Mouse (Mus musculus): ENCODE data around the gene Eras.
"Not testable (repeated sequence)": the region's sequence is repeated elsewhere in the genome, so short reads cannot be mapped to it uniquely, and the experiment has no call there.

Eras gene

GRCm38 (mm10) chrX:7910473-7910872, 17.9 kb downstream of the Eras start:
- no peak for DNase-seq (ENCODE audit: low spot score in 2 of 2)

GRCm38 (mm10) chrX:7909242-7909641, 19.2 kb downstream of the Eras start, which contains the start of gene Gm10490:
TSS of gene Gm10490 (plus strand) at chrX:7909542.
- not testable (repeated sequence) for DNase-seq (ENCODE audit: low spot score in 2 of 2)

GRCm38 (mm10) chrX:7907735-7908134, 20.7 kb downstream of the Eras start, which contains the start of gene Gm10491:
TSS of gene Gm10491 (minus strand) at chrX:7907835.
- DNase-seq (ENCODE audit: low spot score in 2 of 2), result no peak

GRCm38 (mm10) chrX:7904441-7904840, 24.0 kb downstream of the Eras start:
- DNase-seq (ENCODE audit: low spot score in 2 of 2), result no peak

DNA sequence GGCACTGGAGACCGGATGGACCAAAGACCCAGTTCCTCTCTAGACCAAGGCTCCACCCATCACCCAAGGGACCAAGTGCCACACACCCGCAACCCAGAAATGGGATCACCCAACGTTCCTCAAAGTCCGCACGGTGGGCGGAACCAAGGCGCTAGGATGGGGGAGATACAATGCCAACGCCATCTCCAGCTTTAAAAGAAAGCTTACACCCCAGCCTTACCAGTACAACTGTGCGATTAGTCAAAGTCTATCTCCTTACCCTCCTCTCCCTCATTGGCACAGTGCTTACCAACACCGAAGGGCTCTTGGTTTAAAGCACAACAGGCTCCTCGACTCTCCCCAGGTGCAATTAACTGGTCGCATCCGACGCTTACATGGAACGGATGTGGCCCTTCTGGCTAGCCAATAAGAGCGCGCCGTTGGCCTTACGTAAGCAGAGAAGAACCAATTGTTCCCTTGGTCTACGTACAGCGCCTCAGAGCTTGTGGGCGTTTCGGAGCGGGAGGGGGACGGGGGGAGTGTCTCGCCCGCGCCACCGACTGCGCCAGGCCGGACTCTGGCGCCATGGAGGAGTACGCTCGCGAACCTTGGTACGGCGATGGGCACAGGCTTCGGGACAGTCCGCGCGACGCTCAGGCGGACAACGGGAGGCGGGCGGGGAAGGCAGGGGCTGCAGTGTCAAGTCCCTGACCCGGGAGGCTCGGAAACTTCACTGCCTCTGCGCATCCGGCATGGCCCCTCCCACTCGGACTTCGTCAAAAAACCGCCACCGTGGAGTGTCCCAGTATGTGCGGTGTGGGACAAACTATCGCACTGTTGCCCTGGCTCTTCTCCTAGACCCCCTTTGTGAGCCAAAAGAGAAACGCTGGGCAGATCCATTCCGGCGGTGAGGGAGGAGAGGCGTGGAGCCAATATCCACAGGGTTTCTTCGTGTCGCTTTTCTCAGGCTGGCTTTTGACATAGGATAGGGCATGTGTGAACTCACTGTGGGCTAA, 29.2 kb downstream of the Eras start, which contains the start of the genes Pqbp1 and Timm17b:
Gene Pqbp1, minus strand, starts transcription at position 390 of the 995 bp plus-strand sequence.
Gene Timm17b, plus strand, starts transcription at position 478 of the 995 bp plus-strand sequence.
- DNase-seq (ENCODE audit: low spot score in 2 of 2), result peak; percentile 72 to 92

- peak in 1 of 2 experiments; percentile 51 for DNase-seq (ENCODE audit: low spot score in 2 of 2)
These were observed 30.2 kb downstream of the Eras start for GRCm38 (mm10) chrX:7898211-7898610.

DNA sequence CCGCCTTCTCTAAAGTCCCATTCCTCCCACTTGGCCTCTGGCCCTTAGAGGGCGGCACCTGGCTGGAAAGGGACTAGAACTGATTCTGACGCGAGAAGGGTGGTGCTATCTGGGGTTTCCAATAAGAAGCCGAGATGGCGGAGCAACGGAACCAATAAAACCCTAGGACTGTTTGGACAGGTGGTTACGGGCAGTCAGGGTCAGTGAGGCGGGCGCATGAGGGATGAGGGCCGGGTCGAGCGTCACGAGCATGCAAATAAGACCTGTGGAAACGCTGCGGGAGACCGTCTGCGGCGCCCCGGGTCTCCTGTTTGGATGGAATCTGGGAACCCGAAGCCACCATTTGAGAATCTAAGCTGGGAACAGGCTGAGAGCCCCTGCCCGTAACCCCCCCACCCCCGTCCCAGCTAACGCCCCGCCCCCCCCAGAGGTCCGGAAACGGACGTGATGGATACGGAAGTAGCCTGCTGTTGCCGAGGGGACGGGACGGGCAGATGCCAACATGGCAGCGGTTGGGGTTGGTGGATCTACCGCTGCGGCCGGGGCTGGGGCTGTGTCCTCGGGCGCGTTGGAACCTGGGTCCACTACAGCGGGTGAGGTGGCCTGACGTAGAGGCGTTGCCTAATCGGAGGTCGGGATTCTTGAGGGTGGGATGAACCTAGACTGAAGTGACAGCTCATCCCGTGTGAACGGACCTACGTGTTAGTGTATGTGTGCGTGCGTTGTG, 44.4 kb downstream of the Eras start, which contains the start of gene Slc35a2:
Gene Slc35a2, plus strand, starts transcription at position 188 of the 727 bp plus-strand sequence.
- DNase-seq (ENCODE audit: low spot score in 2 of 2), result peak; percentile 53 to 77

DNA sequence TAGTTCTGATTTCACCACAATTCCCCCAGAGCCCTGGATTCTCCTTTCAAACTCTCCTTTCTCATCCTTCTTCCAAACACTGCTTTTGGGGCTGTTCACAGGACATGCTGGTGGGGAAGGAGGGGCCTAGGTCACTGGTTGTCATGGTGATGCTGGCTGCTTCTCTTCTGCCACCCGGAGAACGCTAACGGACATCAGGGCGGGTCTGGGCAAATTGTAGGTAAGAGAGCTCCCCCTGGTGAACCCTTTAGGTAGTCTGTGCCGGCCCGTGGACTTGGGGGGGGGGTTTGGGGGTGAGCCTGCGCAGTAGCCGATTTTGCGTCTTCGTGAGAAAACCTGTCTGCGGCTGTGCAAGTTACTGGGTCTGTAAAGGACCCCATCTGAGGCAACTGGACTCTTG, 48.6 kb downstream of the Eras start:
- peak; percentile 22 to 69 for DNase-seq (ENCODE audit: low spot score in 2 of 2)

DNA sequence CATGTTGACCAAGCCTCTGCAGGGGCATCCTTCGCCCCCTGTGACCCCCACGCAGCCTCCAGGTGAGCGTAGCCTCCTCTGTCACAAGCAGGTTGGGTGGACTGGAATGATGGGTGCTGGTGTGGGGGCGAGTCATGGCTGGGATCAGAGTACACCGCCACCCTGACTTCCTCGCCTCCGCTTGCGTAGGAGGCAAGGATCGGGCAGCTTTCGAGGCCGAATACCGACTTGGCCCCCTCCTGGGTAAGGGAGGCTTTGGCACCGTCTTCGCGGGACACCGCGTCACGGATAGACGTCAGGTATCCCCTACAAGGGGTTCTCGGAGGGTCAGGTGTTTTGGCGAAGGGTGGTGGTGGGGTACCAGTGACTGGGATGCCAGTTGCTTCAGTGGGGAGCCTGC, 49.9 kb downstream of the Eras start:
- DNase-seq (ENCODE audit: low spot score in 2 of 2), result peak; percentile 28 to 35

- peak; percentile 63 to 88 for DNase-seq (ENCODE audit: low spot score in 2 of 2)
These were observed 50.4 kb downstream of the Eras start, which contains the start of gene Pim2 for GRCm38 (mm10) chrX:7878007-7878419. TSS of gene Pim2 (plus strand) at chrX:7878262.
